Mouse (Mus musculus) CH12.LX (cell line): ENCODE measurements around the gene Olfr1425. TPM values are rescaled to one million over a fixed set of nuclear protein-coding genes. Genes with fewer than 3 reads are reported as not detected.

ENCODE experiments used
- DNase-seq: peaks from one replicate; pipeline ENCODE4 v3.0.0-alpha.2; 2013; ENCODE audit errors: extremely low read depth
- H3K27ac ChIP-seq: 2 replicates; pipeline ENCODE4 v1.5.1; 2012; ENCODE audit warnings: low read depth, mild to moderate bottlenecking, control low read depth, moderate library complexity; ENCODE audit not compliant: insufficient read depth
- H3K27me3 ChIP-seq: replicated peaks from 2 replicates; pipeline ENCODE3; 2012; ENCODE audit warnings: inconsistent platforms
- H3K36me3 ChIP-seq, 2 experiments: replicated peaks in 1 of 2; 2 replicates each; pipeline versions ENCODE3 to v1.6.1; 2012; ENCODE audit warnings: inconsistent platforms in 1 of 2, low read length in 1 of 2, mild to moderate bottlenecking in 1 of 2, mixed read lengths in 1 of 2, moderate library complexity in 1 of 2; ENCODE audit not compliant: control insufficient read depth in 1 of 2, insufficient read depth in 1 of 2
- H3K4me1 ChIP-seq, 2 experiments: 2 replicates each; pipeline ENCODE4 v1.6.1; 2012; ENCODE audit warnings: inconsistent platforms in 1 of 2, moderate library complexity in 1 of 2; ENCODE audit not compliant: insufficient read depth in 2 of 2, control insufficient read depth in 1 of 2
- H3K4me2 ChIP-seq: 2 replicates; pipeline ENCODE4 v1.6.1; 2012; ENCODE audit warnings: low read depth, mild to moderate bottlenecking, control low read depth; ENCODE audit not compliant: poor library complexity, insufficient read depth, severe bottlenecking
- H3K4me3 ChIP-seq, 3 experiments: fragments of 150-350 bp in 1 of 3; sonication (generic) in 1 of 3; replicated peaks in 1 of 3; 2 replicates each; pipeline versions ENCODE3 to v1.5.1; 2011 to 2012; ENCODE audit warnings: low read depth in 2 of 3, low read length in 2 of 3, mild to moderate bottlenecking in 2 of 3, moderate library complexity in 2 of 3, control low read depth in 1 of 3, improper control_type of control experiment in 1 of 3, inconsistent platforms in 1 of 3, mixed read lengths in 1 of 3; ENCODE audit not compliant: poor library complexity in 1 of 3
- H3K79me2 ChIP-seq: replicated peaks from 2 replicates; pipeline ENCODE4 v1.6.1; 2012; ENCODE audit warnings: mild to moderate bottlenecking, moderate library complexity; ENCODE audit not compliant: control insufficient read depth, poor library complexity, insufficient read depth, severe bottlenecking; ENCODE audit errors: extremely low read depth
- H3K9ac ChIP-seq: 2 replicates; pipeline ENCODE4 v1.6.1; 2012; ENCODE audit warnings: low read depth, mild to moderate bottlenecking, control low read depth, moderate library complexity; ENCODE audit not compliant: insufficient read depth
- H3K9me3 ChIP-seq: replicated peaks from 2 replicates; pipeline ENCODE3; 2012; ENCODE audit warnings: low read length, inconsistent platforms, mixed read lengths
- CHD1 ChIP-seq: IDR thresholded peaks from 2 replicates; pipeline ENCODE4 v1.6.1; 2012; ENCODE audit warnings: low read depth, low read length, improper control_type of control experiment, inconsistent platforms
- CHD2 ChIP-seq: IDR thresholded peaks from 2 replicates; pipeline ENCODE4 v1.6.1; 2011; ENCODE audit warnings: low read length, improper control_type of control experiment
- ETS1 ChIP-seq: conservative IDR thresholded peaks from 2 replicates; pipeline ENCODE4 v1.6.1; 2012; ENCODE audit warnings: low read depth, mild to moderate bottlenecking, inconsistent platforms, low read length, improper control_type of control experiment, moderate library complexity
- GABPA ChIP-seq: IDR thresholded peaks from 2 replicates; pipeline ENCODE4 v1.6.1; 2012; ENCODE audit warnings: low read depth, low read length, improper control_type of control experiment, inconsistent platforms; ENCODE audit not compliant: insufficient replicate concordance
- HCFC1 ChIP-seq: IDR thresholded peaks from 2 replicates; pipeline ENCODE4 v1.6.1; 2012; ENCODE audit warnings: low read depth, mild to moderate bottlenecking, inconsistent platforms, low read length, improper control_type of control experiment
- JUN ChIP-seq: IDR thresholded peaks from 2 replicates; pipeline ENCODE4 v1.6.1; 2011; ENCODE audit warnings: low read depth, mild to moderate bottlenecking, low read length, improper control_type of control experiment, moderate library complexity; ENCODE audit not compliant: insufficient read depth
- KAT2A ChIP-seq: IDR thresholded peaks from 2 replicates; pipeline ENCODE4 v1.6.1; 2012; ENCODE audit warnings: low read length, improper control_type of control experiment, inconsistent platforms; ENCODE audit not compliant: insufficient replicate concordance
- MAX ChIP-seq: IDR thresholded peaks from 2 replicates; pipeline ENCODE4 v1.6.1; 2011; ENCODE audit warnings: low read length, improper control_type of control experiment
- MAZ ChIP-seq: IDR thresholded peaks from 2 replicates; pipeline ENCODE4 v1.6.1; 2012; ENCODE audit warnings: low read depth, mild to moderate bottlenecking, inconsistent platforms, low read length, improper control_type of control experiment, moderate library complexity
- MYC ChIP-seq: IDR thresholded peaks from 2 replicates; pipeline ENCODE4 v1.6.1; 2011; ENCODE audit warnings: low read depth, mild to moderate bottlenecking, improper control_type of control experiment, low read length
- NELFE ChIP-seq: IDR thresholded peaks from 2 replicates; pipeline ENCODE4 v1.6.1; 2011; ENCODE audit warnings: low read depth, low read length, improper control_type of control experiment
- NRF1 ChIP-seq: IDR thresholded peaks from 2 replicates; pipeline ENCODE4 v1.6.1; 2014; ENCODE audit warnings: low read depth, mild to moderate bottlenecking, inconsistent platforms, low read length, improper control_type of control experiment, moderate library complexity
- PAX5 ChIP-seq: IDR thresholded peaks from 2 replicates; pipeline ENCODE4 v1.6.1; 2012; ENCODE audit warnings: low read length, inconsistent platforms, mixed read lengths
- RAD21 ChIP-seq: IDR thresholded peaks from 2 replicates; pipeline ENCODE4 v1.6.1; 2011; ENCODE audit warnings: low read depth, mild to moderate bottlenecking, low read length, improper control_type of control experiment, moderate library complexity
- RCOR1 ChIP-seq: conservative IDR thresholded peaks from 2 replicates; pipeline ENCODE4 v1.6.1; 2012; ENCODE audit warnings: low read depth, mild to moderate bottlenecking, inconsistent platforms, low read length, improper control_type of control experiment
- SIN3A ChIP-seq: IDR thresholded peaks from 2 replicates; pipeline ENCODE4 v1.6.1; 2012; ENCODE audit warnings: low read length, improper control_type of control experiment, inconsistent platforms
- SMC3 ChIP-seq: IDR thresholded peaks from 2 replicates; pipeline ENCODE4 v1.6.1; 2011; ENCODE audit warnings: low read depth, low read length, improper control_type of control experiment
- TBP ChIP-seq: conservative IDR thresholded peaks from 2 replicates; pipeline ENCODE4 v1.6.1; 2011; ENCODE audit warnings: low read depth, low read length, improper control_type of control experiment
- TCF12 ChIP-seq: IDR thresholded peaks from 2 replicates; pipeline ENCODE4 v1.6.1; 2014; ENCODE audit warnings: low read depth, mild to moderate bottlenecking, inconsistent platforms, low read length, improper control_type of control experiment
- USF1 ChIP-seq: IDR thresholded peaks from 2 replicates; pipeline ENCODE4 v1.6.1; 2014; ENCODE audit warnings: low read depth, mild to moderate bottlenecking, inconsistent platforms, low read length, improper control_type of control experiment
- ZKSCAN1 ChIP-seq: IDR thresholded peaks from 2 replicates; pipeline ENCODE4 v1.6.1; 2012; ENCODE audit warnings: low read depth, inconsistent platforms, low read length, improper control_type of control experiment, borderline replicate concordance
- ZNF384 ChIP-seq: IDR thresholded peaks from 2 replicates; pipeline ENCODE4 v1.6.1; 2012; ENCODE audit warnings: low read depth, low read length, improper control_type of control experiment, inconsistent platforms
- dilution Hi-C: fragments of 300-500 bp; cut with MboI; formaldehyde crosslinking; loops from 2 replicates; pipeline ENCODE4 v1.14.3; 2020; ENCODE audit warnings: low sequenced_read_pairs; ENCODE audit not compliant: extremely low pct_unique_long_range_greater_than_20kb, extremely low pct_ligation_motif_present
- in situ Hi-C: fragments of 300-500 bp; cut with MboI; formaldehyde crosslinking; loops from 3 replicates; pipeline ENCODE4 v1.14.3; 2019; ENCODE audit warnings: low sequenced_read_pairs, low pct_ligation_motif_present, low pct_unique_long_range_greater_than_20kb, mixed read lengths
- polyA plus RNA-seq: library from polyadenylated mRNA; unstranded; fragments of >175 nt; gene quantifications from 2 replicates; pipeline ENCODE4 v1.2.1, GENCODE M21; 2012; ENCODE audit warnings: low read depth; ENCODE audit not compliant: insufficient read length
- total RNA-seq, 2 experiments: library from RNA; depleted of rRNA; stranded (reverse); fragments of 300-350 nt in 1 of 2; fragments of >200 nt in 1 of 2; gene quantifications; 2 replicates each; pipeline ENCODE4 v1.2.3; 2012 to 2014

Gene Olfr1425
- total and polyA plus RNA-seq, 3 experiments = not detected

- DNase-seq = no peak
- in situ Hi-C loops = no loop called here
- Histone ChIP-seq H3K9me3 (no peaks in the 10 kb centered on the region), H3K27ac (no peak overlapping the region)
- TF ChIP-seq MYC = no peak
- no peak for TF ChIP-seq CHD1
- no peak for TF ChIP-seq MAZ
- no peak for TF ChIP-seq USF1
- TF ChIP-seq MAX = no peak
- no peak for TF ChIP-seq JUN
- no peak for TF ChIP-seq SMC3
- no peak for TF ChIP-seq SIN3A
- no peak for TF ChIP-seq NRF1
- no peak for TF ChIP-seq ZKSCAN1
- TF ChIP-seq RCOR1 = no peak
- no peak for TF ChIP-seq RAD21
- no peak for TF ChIP-seq ETS1
- TF ChIP-seq TCF12 = no peak
- TF ChIP-seq GABPA = no peak
- TF ChIP-seq, all 38 proteins: peak for 0
- Histone ChIP-seq H3K79me2 (no peaks in the 10 kb centered on the region), H3K4me2 (no peak overlapping the region), H3K4me1 (no peaks in the 10 kb centered on the region), H3K4me3 (no peak overlapping the region), H3K36me3 (no peaks in the 10 kb centered on the region), H3K27me3 (no peaks in the 10 kb centered on the region), H3K9ac (no peak overlapping the region)
- dilution Hi-C loops = no loop called here
These were observed 27.0 kb upstream of the Olfr1425 start for GRCm38 (mm10) chr19:12104541-12104940.

- in situ Hi-C loops = no loop called here
- H3K79me2 ChIP-seq = no peaks in the 10 kb centered on the region
- H3K9ac ChIP-seq = no peak within 1 kb of the TSS
- dilution Hi-C loops = no loop called here
- H3K27me3 ChIP-seq = no peaks in the 10 kb centered on the region
- no peak for TF ChIP-seq ZNF384
- TF ChIP-seq KAT2A = no peak
- TF ChIP-seq GABPA = no peak
- no peak for TF ChIP-seq PAX5
- no peak for TF ChIP-seq HCFC1
- TF ChIP-seq USF1 = no peak
- no peak for TF ChIP-seq TBP
- no peak for TF ChIP-seq SMC3
- no peak for TF ChIP-seq NELFE
- TF ChIP-seq ZKSCAN1 = no peak
- no peak for TF ChIP-seq CHD2
- H3K4me1 ChIP-seq = no peaks in the 10 kb centered on the region
- H3K36me3 ChIP-seq = no peaks in the 10 kb centered on the region
- no peak within 1 kb of the TSS for H3K4me3 ChIP-seq
- no peak for DNase-seq
- no peaks in the 10 kb centered on the region for H3K9me3 ChIP-seq
- no peak within 1 kb of the TSS for H3K27ac ChIP-seq
- no peak within 1 kb of the TSS for H3K4me2 ChIP-seq
These were observed 25.7 kb upstream of the Olfr1425 start, which contains the start of gene Olfr1427 for GRCm38 (mm10) chr19:12103234-12103633. Gene Olfr1427 (minus strand): TSS chr19:12103334.
